Mouse (Mus musculus) spleen, adult 18-20 months (tissue): ENCODE measurements around the gene Ess2.

Experiments
- DNase-seq, 2 experiments: peaks; one replicate each; pipeline ENCODE4 v3.0.0; 2022; ENCODE audit warnings: mixed read lengths in 2 of 2

The Ess2 gene

GRCm38 (mm10) chr16:17920586-17920985 is 9.4 kb upstream of the Ess2 start:
- no peak for DNase-seq

GRCm38 (mm10) chr16:17914307-17915249 is 3.4 kb upstream of the Ess2 start, which contains the start of gene Gsc2:
Gene Gsc2, minus strand, starts transcription at chr16:17915059.
- DNase-seq, result no peak

- no peak for DNase-seq
Measured at GRCm38 (mm10) chr16:17898462-17898861, 12.7 kb downstream of the Ess2 start, which contains the start of the genes Dgcr2 and Tssk2. Gene Dgcr2, minus strand, starts transcription at chr16:17898562. Gene Tssk2, plus strand, starts transcription at chr16:17898637.

- no peak for DNase-seq
Measured at GRCm38 (mm10) chr16:17896091-17896490, 15.1 kb downstream of the Ess2 start.

- no peak for DNase-seq
Measured at GRCm38 (mm10) chr16:17893923-17894322, 17.2 kb downstream of the Ess2 start, which contains the start of gene Tssk1. Gene Tssk1, plus strand, starts transcription at chr16:17894223.

- no peak for DNase-seq
Measured at GRCm38 (mm10) chr16:17892606-17893005, 18.5 kb downstream of the Ess2 start.

- peak; percentile 97 to 100 for DNase-seq
Measured at GRCm38 (mm10) chr16:17891567-17891959, 19.6 kb downstream of the Ess2 start, which contains the start of gene Gm20518. Gene Gm20518, minus strand, starts transcription at chr16:17891671.

GRCm38 (mm10) chr16:17890917-17891566 is 20.1 kb downstream of the Ess2 start:
- peak; percentile 18 to 35 for DNase-seq

- no peak for DNase-seq
Measured at GRCm38 (mm10) chr16:17890342-17890727, 20.8 kb downstream of the Ess2 start.

GRCm38 (mm10) chr16:17889689-17890341 is 21.3 kb downstream of the Ess2 start:
- no peak for DNase-seq

- DNase-seq, result no peak
Measured at GRCm38 (mm10) chr16:17884116-17884515, 27.0 kb downstream of the Ess2 start.

- no peak for DNase-seq
Measured at GRCm38 (mm10) chr16:17882196-17882595, 29.0 kb downstream of the Ess2 start.

GRCm38 (mm10) chr16:17879571-17879970 is 31.6 kb downstream of the Ess2 start:
- no peak for DNase-seq

- DNase-seq, result no peak
Measured at GRCm38 (mm10) chr16:17876096-17876495, 35.1 kb downstream of the Ess2 start.

- DNase-seq, result no peak
Measured at GRCm38 (mm10) chr16:17875174-17875573, 36.0 kb downstream of the Ess2 start.

- DNase-seq, result no peak
Measured at GRCm38 (mm10) chr16:17872995-17873394, 38.2 kb downstream of the Ess2 start.

GRCm38 (mm10) chr16:17871248-17871647 is 39.9 kb downstream of the Ess2 start:
- no peak for DNase-seq

- DNase-seq, result no peak
Measured at GRCm38 (mm10) chr16:17865770-17866169, 45.4 kb downstream of the Ess2 start.

- DNase-seq, result no peak
Measured at GRCm38 (mm10) chr16:17865293-17865692, 45.9 kb downstream of the Ess2 start.

GRCm38 (mm10) chr16:17858592-17858991 is 52.6 kb downstream of the Ess2 start:
- peak in 1 of 2 experiments; percentile 15 for DNase-seq

- no peak for DNase-seq
Measured at GRCm38 (mm10) chr16:17857157-17857556, 54.0 kb downstream of the Ess2 start.

- no peak for DNase-seq
Measured at GRCm38 (mm10) chr16:17853263-17853662, 57.9 kb downstream of the Ess2 start.

GRCm38 (mm10) chr16:17851860-17852259 is 59.3 kb downstream of the Ess2 start:
- no peak for DNase-seq
